Mouse (Mus musculus) adrenal gland, postnatal 36 days (tissue): ENCODE data around the gene Lemd1. TPM values are rescaled to one million over a fixed set of nuclear protein-coding genes. Genes with fewer than 3 reads are reported as not detected.

Experiments
- DNase-seq, 2 experiments: peaks; one replicate each; pipeline ENCODE4 v3.0.0; 2021; ENCODE audit warnings: mixed read lengths in 1 of 2
- microRNA-seq: library from miRNA; unstranded; fragments of <30 nt; microRNA quantifications from one replicate; pipeline ENCODE4 v1.2.0, GENCODE M21; 2021
- total RNA-seq, 2 experiments: library from RNA; stranded (reverse); gene quantifications; 2 replicates each; pipeline ENCODE4 v1.2.3; 2021

Gene Lemd1
- total RNA-seq, 2 experiments from 2014 or later: 0.33 TPM

- no peak for DNase-seq
These were observed 99.9 kb downstream of the Lemd1 start for GRCm38 (mm10) chr1:132290921-132291675.

- no peak for DNase-seq
These were observed 100.5 kb downstream of the Lemd1 start for GRCm38 (mm10) chr1:132291706-132292105.

- peak; percentile 61 to 66 for DNase-seq
These were observed 101.3 kb downstream of the Lemd1 start for GRCm38 (mm10) chr1:132292318-132293129.

GRCm38 (mm10) chr1:132295506-132295905 lies 104.3 kb downstream of the Lemd1 start:
- DNase-seq: no peak

- DNase-seq: peak; percentile 69 to 78
These were observed 104.8 kb downstream of the Lemd1 start for GRCm38 (mm10) chr1:132296051-132296450.

GRCm38 (mm10) chr1:132298425-132298800 lies 107.2 kb downstream of the Lemd1 start, which contains the start of gene Klhdc8a:
Gene Klhdc8a (plus strand): TSS chr1:132298626.
- DNase-seq: peak; percentile 88 to 91

- peak; percentile 71 to 75 for DNase-seq
These were observed 107.7 kb downstream of the Lemd1 start for GRCm38 (mm10) chr1:132298801-132299464.

- DNase-seq: peak; percentile 72 to 78
These were observed 108.5 kb downstream of the Lemd1 start for GRCm38 (mm10) chr1:132299744-132300143.

GRCm38 (mm10) chr1:132301242-132301641 lies 110.0 kb downstream of the Lemd1 start:
- peak in 1 of 2 experiments; percentile 63 for DNase-seq

- peak; percentile 56 to 65 for DNase-seq
These were observed 111.2 kb downstream of the Lemd1 start for GRCm38 (mm10) chr1:132302341-132302866.

- DNase-seq: no peak
These were observed 113.5 kb downstream of the Lemd1 start for GRCm38 (mm10) chr1:132304618-132305214.

GRCm38 (mm10) chr1:132306160-132306559 lies 114.9 kb downstream of the Lemd1 start:
- peak; percentile 76 to 82 for DNase-seq

GRCm38 (mm10) chr1:132306808-132307207 lies 115.6 kb downstream of the Lemd1 start:
- no peak for DNase-seq

GRCm38 (mm10) chr1:132307962-132308361 lies 116.7 kb downstream of the Lemd1 start:
- DNase-seq: no peak

GRCm38 (mm10) chr1:132308674-132309073 lies 117.4 kb downstream of the Lemd1 start:
- no peak for DNase-seq

Small RNA genes within 50 kb of the gene (microRNA-seq; reads per million reads assigned to microRNA genes)
- gene Mir135b: 5.5 reads per million, percentile 15 among the genes with 10 or more reads in this experiment

Other genes starting within 250 kb of the Lemd1 start
- gene Slc45a3, start 228.5 kb upstream of the Lemd1 start, total RNA-seq: 10 to 100 TPM; 15.2 to 31.5 TPM
- gene Elk4, start 183.8 kb upstream of the Lemd1 start, total RNA-seq: 100 to 1,000 TPM; 103 to 108 TPM
- 10 to 100 TPM; 10.1 to 30.4 TPM for gene Mfsd4a, start 123.4 kb upstream of the Lemd1 start, total RNA-seq
- 10 to 100 TPM; 14.2 to 21.2 TPM for gene Cdk18, start 51.7 kb upstream of the Lemd1 start, total RNA-seq
- under 1 TPM in 1 of 2 experiments, not detected in 1; 0.07 TPM for gene AC124108.1, start within 50 bp of the Lemd1 start, total RNA-seq
- not detected for gene Gm10188, start 38.3 kb downstream of the Lemd1 start, total RNA-seq
- 100 to 1,000 TPM; 155 to 161 TPM for gene Klhdc8a, start 107.2 kb downstream of the Lemd1 start, total RNA-seq
- gene Nuak2, start 124.7 kb downstream of the Lemd1 start, total RNA-seq: 1 to 10 TPM; 2.8 to 4.9 TPM
- gene Tmcc2, start 199.8 kb downstream of the Lemd1 start, total RNA-seq: 1 to 10 TPM; 6.1 to 9.7 TPM
- gene Dstyk, start 226.1 kb downstream of the Lemd1 start, total RNA-seq: 10 to 100 TPM; 22.5 to 23.1 TPM